Mouse (Mus musculus): Measurements from ENCODE around the gene Ly9.

The Ly9 gene

DNA sequence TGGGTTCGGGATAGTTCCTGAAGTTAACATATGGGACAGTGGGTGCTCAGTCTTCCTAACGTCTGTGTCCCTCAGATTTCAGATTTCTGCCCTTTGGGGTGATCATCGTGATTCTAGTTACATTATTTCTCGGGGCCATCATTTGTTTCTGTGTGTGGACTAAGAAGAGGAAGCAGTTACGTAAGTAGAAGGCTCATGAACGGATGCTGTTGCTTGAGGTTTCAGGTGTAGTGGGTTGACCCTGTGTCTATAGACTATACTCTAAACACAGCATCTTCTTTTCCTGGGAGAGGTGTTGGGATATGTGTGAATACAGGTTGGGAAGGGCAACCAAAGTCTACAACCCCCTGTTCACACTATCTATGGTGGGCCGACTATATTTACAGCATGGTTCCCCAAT is 30.0 kb downstream of the Ly9 start:
- no peak for DNase-seq

DNA sequence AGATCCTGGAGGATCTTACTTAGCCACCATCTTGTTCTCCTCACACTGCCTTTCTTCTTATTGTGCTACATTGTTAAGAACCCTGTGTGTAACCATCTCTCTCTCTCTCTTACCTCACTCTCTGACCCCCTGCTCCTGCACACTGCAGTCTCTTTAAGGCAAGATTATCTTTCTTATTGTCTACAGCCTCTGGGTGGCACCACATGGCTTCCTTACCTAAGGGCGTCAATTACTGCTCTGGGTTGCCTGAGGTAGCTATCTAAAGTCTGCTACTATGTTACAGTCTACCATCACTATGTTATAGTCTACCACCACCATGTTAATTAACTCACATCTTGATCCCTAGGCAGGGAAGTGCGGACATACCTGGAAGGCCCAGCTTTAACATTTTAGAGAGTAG is 38.8 kb downstream of the Ly9 start:
- DNase-seq: no peak

- peak; percentile 69 for DNase-seq
Measured at GRCm38 (mm10) chr1:171566777-171567176, 40.4 kb downstream of the Ly9 start.

DNA sequence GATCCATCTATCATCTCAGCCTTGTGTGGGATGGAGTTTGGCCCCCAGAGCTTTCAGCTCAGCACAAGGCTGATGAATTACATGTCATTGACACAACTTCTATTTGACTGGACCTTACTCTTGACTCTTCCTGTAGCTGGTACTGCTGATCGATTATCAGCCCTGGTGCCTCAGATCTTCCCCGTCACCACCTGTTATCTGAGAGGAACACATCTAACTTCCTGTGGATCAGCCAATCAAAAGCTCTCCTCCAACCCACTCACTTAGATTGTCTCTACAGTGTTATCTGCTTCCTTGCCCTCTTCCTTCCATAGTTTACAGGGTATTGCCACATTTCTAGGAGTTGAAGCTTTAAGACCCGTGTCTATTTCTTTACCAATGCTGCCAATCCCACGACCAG is 41.3 kb downstream of the Ly9 start:
- DNase-seq: no peak

- peak; percentile 70 for DNase-seq
Measured at GRCm38 (mm10) chr1:171564247-171564646, 43.0 kb downstream of the Ly9 start.

DNA sequence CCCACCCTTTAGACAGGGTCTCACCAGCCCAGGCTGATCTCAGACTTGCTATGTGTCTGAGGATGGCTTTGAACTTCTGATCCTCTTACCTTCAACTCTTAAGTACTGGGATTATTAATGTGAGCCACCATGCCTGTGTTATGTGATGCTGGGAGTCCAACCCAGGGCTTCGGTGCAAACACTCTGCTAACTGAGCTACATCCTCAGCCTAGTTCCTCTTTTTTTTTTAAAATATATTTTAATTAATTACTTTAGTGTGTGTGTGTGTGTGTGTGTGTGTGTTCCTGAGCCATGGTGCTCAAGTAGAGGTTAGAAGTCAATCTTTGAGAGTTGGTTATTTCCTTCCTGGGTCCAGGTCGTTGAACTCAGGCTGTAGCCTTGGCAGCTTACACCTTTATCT is 44.2 kb downstream of the Ly9 start:
- DNase-seq: no peak

DNA sequence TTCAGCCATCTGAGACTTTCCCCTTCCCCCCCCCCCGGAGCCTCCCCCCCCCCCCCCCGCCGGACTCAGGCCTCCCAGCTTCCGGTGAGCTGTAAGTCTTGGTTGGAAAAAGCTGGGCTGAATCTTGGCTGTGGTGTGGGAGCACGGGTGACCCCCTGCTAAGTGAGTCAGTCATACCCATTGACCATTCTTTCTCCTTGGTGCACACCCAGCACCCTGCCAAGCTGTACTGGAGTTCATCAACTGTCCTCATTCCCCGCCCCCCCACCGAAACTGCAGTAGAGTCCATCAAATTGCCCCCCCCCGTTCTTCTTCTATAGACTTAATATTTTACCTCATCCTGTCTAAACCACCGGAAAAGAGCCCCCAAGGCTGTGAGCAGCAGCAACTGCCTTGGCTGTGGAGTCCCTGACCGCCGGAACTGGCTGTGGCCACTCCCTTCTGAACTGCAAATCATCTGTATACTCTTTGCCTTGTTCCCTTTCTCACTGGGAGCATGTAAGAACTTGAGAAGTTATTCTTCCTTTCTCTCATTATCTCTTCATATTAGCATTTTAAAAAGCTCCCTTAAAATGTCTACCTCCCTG is 45.5 kb downstream of the Ly9 start:
- DNase-seq: no peak

- no peak for DNase-seq
Measured at GRCm38 (mm10) chr1:171561200-171561599, 46.0 kb downstream of the Ly9 start.

- DNase-seq: no peak
Measured at GRCm38 (mm10) chr1:171560262-171560661, 46.9 kb downstream of the Ly9 start.

- no peak for DNase-seq
Measured at GRCm38 (mm10) chr1:171558898-171559297, 48.3 kb downstream of the Ly9 start, which contains the start of gene Cd244a. Gene Cd244a (plus strand): TSS chr1:171559193.

- DNase-seq: no peak
Measured at GRCm38 (mm10) chr1:171558407-171558806, 48.8 kb downstream of the Ly9 start.

GRCm38 (mm10) chr1:171556366-171556765 is 50.8 kb downstream of the Ly9 start:
- no peak for DNase-seq

DNA sequence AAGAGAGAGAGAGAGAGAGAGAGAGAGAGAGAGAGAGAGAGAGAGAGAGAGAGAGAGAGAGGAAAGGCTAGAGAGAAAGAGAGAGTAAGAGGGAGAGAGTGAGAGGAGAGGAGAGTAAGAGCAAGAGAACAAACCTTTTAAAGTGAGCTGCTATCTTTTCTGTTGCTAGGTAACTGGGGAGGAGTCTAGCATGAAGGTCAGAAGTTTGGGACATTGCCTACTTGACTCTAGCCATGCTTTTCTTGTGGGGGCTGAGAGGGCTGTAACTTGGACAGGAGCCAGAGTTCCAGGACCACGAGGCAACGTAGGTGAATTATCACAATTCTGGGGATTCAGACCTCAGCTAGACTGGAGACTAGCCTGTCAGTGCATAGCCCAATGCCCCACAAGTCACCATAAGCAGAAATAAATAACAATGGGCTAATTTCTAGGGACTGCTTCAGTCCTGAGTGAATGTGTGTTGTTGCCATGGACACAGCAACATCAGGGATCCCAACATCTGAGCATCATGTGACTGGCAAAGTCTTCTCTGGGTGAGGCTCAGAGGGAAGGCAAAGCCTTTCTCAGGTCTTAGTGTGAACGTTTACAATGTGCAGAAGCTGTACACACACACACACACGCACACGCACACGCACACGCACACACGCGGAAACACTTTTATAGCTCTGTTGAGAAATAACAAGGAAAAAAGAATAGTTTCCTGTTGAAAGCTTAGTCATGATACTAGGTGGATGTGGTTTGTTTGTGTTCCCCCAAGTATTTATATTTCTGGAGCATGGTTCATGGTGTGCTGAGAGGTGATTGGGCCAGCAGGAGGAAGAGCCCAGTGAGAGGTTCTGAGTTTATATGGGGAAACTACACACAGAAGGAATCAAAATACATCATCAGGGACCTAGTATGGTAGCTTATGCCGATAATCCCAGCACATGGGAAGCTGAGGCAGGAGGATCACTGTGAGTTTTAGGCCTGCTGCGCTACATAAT is 53.6 kb downstream of the Ly9 start:
- DNase-seq: no peak

GRCm38 (mm10) chr1:171552230-171552629 is 55.0 kb downstream of the Ly9 start:
- DNase-seq: no peak

GRCm38 (mm10) chr1:171551326-171551725 is 55.9 kb downstream of the Ly9 start:
- DNase-seq: no peak

DNA sequence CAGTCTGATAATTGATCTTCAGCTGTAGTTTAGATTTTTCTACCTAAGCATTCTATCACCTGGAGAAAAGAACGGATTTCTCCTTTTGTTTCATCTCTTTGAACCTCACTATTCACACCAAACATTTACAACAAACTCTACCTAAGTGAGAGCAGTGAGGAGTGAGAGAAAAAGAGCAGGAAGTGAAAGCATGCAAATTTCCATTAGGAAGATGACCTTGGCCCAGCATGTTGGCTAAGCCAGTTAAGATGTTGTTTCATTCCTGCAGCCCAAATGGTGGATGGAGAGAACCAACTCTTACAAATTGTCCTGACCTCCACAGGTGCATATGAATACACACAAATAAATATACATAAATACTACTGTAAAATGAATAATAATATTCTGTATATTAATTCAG is 66.5 kb downstream of the Ly9 start:
- no peak for DNase-seq

All from embryo, embryonic 11 days (tissue).